Mouse (Mus musculus) limb, embryonic 14.5 days (tissue): ENCODE measurements at regions not wholly inside any gene's neighbourhood (a gene's known extent, or its start where the extent isn't known, plus 50 kb on each side); places are given as distances from the start of the nearest gene placed in this dataset.

ENCODE experiments used
- ATAC-seq: fragments of 200-750 bp; cut with Nextera tagmentation; 2 replicates; pipeline ENCODE4 v1.8.0; 2017; ENCODE audit warnings: low read depth, moderate number of reproducible peaks, moderate TSS enrichment; ENCODE audit not compliant: low FRiP score
- DNase-seq: peaks from one replicate; pipeline ENCODE4 v3.0.0-alpha.2; 2015; ENCODE audit warnings: low spot score
- H3K27ac ChIP-seq: fragments of 300-500 bp; sonication (generic); replicated peaks from 2 replicates; pipeline ENCODE4 v1.5.1; 2014; ENCODE audit warnings: low read depth, mild to moderate bottlenecking, low read length, moderate library complexity, mixed read lengths
- H3K27me3 ChIP-seq: fragments of 300-500 bp; sonication (generic); 2 replicates; pipeline ENCODE4 v1.6.1; 2014; ENCODE audit warnings: low read length, mixed read lengths; ENCODE audit not compliant: control insufficient read depth, insufficient read depth
- H3K36me3 ChIP-seq: fragments of 300-500 bp; sonication (generic); 2 replicates; pipeline ENCODE4 v1.6.1; 2014; ENCODE audit warnings: mild to moderate bottlenecking, low read length, moderate library complexity, mixed read lengths; ENCODE audit not compliant: control insufficient read depth, insufficient read depth
- H3K4me1 ChIP-seq: fragments of 300-500 bp; sonication (generic); 2 replicates; pipeline ENCODE4 v1.6.1; 2014; ENCODE audit warnings: antibody characterized with exemption, low read length, mixed read lengths; ENCODE audit not compliant: control insufficient read depth, insufficient read depth
- H3K4me2 ChIP-seq: fragments of 300-500 bp; sonication (generic); replicated peaks from 2 replicates; pipeline ENCODE4 v1.6.1; 2014; ENCODE audit warnings: low read depth, mild to moderate bottlenecking, low read length, moderate library complexity; ENCODE audit not compliant: severe bottlenecking
- H3K4me3 ChIP-seq: fragments of 300-500 bp; sonication (generic); replicated peaks from 2 replicates; pipeline ENCODE4 v1.5.1; 2014; ENCODE audit warnings: low read length
- H3K9ac ChIP-seq: fragments of 300-500 bp; sonication (generic); 2 replicates; pipeline ENCODE4 v1.6.1; 2014; ENCODE audit warnings: mild to moderate bottlenecking, low read depth, low read length, moderate library complexity; ENCODE audit not compliant: severe bottlenecking
- H3K9me3 ChIP-seq: fragments of 300-500 bp; sonication (generic); 2 replicates; pipeline ENCODE4 v1.6.1; 2016; ENCODE audit warnings: low read length; ENCODE audit not compliant: control insufficient read depth
- POLR2A ChIP-seq: fragments of 200-500 bp; IDR thresholded peaks from 2 replicates; pipeline ENCODE4 v1.8.0; 2012; ENCODE audit warnings: inconsistent platforms, mild to moderate bottlenecking, moderate library complexity, borderline replicate concordance; ENCODE audit not compliant: insufficient read depth, insufficient read length; ENCODE audit errors: extremely low read depth
- WGBS: fragments of 180-500 bp; shearing (Covaris S2); extraction: QIAGEN DNeasy Blood & Tissue Kit; methylation state at CpG from one replicate; pipeline ENCODE4 v1.1.7; 2014; 5-methylcytosine and 5-hydroxymethylcytosine counted together

DNA sequence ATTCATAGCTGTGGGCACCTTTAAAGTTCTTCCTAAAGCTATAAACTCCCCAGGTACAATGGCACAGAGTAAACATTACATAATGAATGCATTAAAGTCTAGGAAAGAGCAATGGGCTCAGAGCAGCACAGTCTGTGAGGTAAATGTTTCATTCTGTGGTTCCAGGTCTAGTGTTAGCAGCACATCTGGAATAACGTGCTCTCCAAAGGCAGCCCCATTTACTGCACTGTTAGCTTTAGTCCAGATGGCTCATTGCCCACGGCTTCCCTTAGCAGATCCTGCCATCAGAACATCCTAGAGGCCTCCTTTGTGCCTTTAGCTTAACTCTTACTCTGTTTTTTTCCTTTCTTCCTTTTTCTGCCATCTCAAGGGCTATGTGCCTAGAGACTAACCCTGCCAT, 87.7 kb upstream of the Tspan7 start:
- no peak overlapping the region for H3K4me3 ChIP-seq
- WGBS, result 26% methylated on average over 2 of the region's 2 CpGs
- no peaks in the 10 kb centered on the region for H3K9me3 ChIP-seq
- no peak overlapping the region for H3K4me2 ChIP-seq
- H3K27ac ChIP-seq, result no peak overlapping the region
- no peaks in the 10 kb centered on the region for H3K36me3 ChIP-seq
- no peaks in the 10 kb centered on the region for H3K27me3 ChIP-seq
- no peak for TF ChIP-seq POLR2A
- ATAC-seq, result no peak
- DNase-seq, result peak; percentile 56
- no peak overlapping the region for H3K9ac ChIP-seq
- H3K4me1 ChIP-seq, result no peaks in the 10 kb centered on the region

DNA sequence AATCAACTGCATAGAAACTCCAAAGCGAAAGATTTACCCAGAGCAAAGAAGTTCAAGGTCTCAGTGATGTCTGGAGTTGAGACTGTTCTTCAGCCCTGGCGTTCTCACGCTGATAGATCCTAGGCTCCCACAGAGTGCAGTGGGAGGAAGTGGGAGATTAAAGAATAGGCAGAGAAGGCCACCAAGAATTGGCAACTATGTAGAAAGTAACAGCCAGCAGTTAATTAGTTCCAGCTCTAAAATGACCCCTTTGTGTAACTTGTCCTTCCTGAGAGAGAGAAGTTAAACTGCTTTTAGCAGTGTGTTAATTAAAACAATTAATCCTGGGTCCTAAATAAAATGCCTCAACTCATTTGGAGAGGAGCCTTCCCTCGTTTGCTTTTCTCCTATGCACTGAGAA, 73.7 kb upstream of the Tspan7 start:
- no peak overlapping the region for H3K27ac ChIP-seq
- no peaks in the 10 kb centered on the region for H3K36me3 ChIP-seq
- WGBS, result 36% methylated on average over 4 of the region's 4 CpGs
- no peaks in the 10 kb centered on the region for H3K4me1 ChIP-seq
- DNase-seq, result no peak
- no peak overlapping the region for H3K4me3 ChIP-seq
- no peak for TF ChIP-seq POLR2A
- H3K9me3 ChIP-seq, result no peaks in the 10 kb centered on the region
- no peak for ATAC-seq
- no peak overlapping the region for H3K4me2 ChIP-seq
- no peak overlapping the region for H3K9ac ChIP-seq
- H3K27me3 ChIP-seq, result no peaks in the 10 kb centered on the region

DNA sequence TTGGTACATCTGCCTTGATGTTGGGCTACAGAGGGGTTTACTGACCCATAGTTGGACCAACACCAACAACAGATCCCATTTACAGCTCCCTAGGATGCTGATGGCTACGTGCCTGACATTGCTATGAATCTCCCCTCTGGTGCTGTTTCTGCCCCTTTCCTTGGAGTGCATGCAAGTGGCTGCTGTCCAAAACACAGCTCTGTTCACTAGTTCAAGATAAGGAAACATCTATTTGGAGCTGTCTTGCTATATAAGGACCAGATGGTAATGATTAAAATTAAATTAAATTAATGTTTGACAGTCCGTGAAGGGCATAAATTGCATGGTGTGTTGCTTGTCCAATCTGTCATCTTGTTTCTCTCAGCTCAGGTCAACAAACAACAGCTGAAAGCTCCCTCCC, 62.5 kb upstream of the Tspan7 start:
- no peak for TF ChIP-seq POLR2A
- no peak for ATAC-seq
- 47% methylated on average over 2 of the region's 2 CpGs for WGBS
- Histone ChIP-seq H3K27me3 (no peaks in the 10 kb centered on the region), H3K4me1 (no peaks in the 10 kb centered on the region), H3K9me3 (no peaks in the 10 kb centered on the region), H3K36me3 (no peaks in the 10 kb centered on the region), H3K4me2 (no peak overlapping the region), H3K9ac (no peak overlapping the region), H3K4me3 (no peak overlapping the region), H3K27ac (no peak overlapping the region)
- DNase-seq, result no peak
